Mouse (Mus musculus): Measurements from ENCODE around the gene Sox4.

The Sox4 gene

DNA sequence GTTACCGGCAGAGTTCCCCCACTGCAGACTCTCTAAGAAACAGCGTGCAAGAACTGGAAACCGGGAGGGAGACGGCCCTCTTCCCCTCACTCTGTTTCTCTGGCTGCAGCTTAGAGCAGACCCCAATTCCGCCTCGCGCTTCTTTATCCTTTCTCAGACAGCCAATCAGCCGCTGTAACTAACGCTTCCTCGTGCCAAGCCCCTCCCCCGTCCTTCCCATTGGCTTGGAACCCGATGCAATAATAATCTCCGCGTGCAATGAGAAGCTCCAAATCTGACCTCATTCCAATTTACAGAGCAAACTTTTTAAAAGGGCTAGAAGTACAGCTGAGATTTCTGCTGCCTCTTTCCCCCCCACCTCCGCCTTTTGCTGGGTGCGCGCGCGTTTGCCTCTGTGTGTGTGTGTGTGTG is at the start of gene Sox4:
Gene Sox4, minus strand, starts transcription at position 133 of the 411 bp plus-strand sequence.
- peak; percentile 89 to 94 for DNase-seq (ENCODE audit: low spot score in 2 of 2)

DNA sequence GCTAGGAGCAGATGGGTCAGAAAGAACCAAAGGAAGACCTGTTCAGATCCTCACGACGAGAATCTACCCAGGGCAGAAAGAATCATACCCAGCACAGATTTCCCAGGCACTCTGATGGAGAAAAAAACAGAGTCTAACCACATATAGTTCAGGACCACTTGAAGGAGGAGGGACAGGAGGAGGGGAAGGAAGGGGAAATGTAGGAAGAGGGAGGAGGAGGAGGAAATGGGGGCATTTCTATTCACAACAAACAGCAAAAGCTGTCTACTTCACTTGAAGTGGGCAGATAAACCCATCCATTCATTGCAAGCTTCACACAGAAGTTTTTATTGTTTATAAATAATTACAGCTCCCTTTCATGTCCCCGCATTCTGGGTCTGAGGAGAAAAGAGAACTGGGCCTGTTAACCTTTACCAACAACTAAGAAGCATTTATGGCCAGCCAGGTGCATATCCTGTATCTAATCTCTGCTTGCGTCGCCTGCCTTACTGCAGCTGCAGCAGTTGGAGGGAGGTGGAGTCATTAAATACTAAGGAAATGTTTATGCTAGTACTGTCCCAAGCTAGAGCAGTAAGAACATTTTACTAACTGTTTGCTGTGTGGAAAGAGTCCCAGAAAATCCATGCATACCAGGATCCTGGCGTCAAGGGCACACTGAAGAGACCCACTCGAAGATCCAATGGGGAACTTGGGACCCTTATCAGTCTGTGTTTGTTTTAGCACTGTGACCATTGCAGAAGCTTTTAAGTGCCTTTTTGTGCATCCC is 38.6 kb upstream of the Sox4 start:
- no peak for DNase-seq (ENCODE audit: low spot score in 2 of 2)

DNA sequence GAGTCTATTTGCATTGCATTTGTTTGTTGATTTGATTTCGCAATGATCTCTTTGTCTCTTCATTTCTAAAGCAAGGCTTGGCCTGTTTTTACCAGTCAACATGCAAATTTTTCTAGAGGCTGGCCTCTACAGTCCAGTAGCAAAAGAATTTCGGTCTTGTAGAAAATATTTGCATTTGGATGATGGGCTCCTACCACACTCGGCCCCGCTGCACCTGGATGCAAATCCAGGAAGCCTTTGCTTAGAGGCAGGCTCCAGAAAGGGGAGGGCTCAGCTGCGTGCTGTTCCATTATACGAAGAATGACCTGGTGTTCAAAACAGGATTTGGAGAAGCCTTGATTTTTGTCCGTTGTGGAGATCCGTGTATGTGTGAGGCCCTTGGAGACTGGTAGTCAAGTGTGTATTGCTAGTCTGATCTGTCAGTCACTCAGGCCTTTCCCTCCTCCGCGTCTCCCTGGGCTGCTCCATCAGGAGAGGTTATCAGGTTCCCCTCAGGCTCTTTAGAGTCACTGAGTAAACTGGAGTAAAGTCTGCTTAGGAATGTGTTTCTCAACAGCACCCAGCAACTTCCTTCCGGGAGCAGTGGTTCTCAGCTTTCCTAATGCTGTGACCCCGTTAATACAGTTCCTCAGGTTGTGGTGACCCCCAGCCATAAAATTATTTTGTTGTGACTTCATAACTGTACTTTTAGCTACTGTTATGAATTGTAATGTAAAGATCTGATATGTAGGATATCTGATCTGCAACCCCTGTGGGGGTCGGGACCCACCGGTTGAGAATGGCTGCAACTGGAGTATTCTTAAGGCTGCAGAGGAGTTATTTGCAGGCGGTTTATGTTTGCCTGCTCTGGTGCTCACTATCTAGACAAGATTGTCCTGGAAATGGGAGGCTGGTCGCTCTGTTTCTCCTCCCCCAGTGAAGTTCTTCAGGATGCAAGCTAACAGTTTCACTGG is 35.5 kb upstream of the Sox4 start:
- no peak for DNase-seq (ENCODE audit: low spot score in 2 of 2)

DNA sequence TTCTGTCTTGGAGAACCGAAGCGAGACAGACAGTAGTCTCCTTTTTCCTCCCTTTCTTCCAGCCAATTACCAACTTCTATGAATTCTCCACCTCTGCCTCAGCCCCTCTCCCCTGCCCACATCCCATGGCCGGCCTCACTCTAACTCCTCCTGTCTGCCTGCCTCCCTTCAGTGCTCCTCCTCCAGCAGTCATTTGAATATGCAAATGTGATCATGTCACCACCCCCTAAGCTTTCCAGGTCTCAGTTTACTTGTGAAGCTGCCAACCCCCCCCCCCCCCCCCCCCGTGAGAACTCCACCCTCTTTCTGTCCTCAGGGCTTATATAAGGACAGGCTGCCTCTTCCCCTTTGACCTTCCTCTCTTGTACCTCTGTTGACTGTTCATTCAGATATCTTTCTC is 27.2 kb upstream of the Sox4 start:
- no peak for DNase-seq (ENCODE audit: low spot score in 2 of 2)

DNA sequence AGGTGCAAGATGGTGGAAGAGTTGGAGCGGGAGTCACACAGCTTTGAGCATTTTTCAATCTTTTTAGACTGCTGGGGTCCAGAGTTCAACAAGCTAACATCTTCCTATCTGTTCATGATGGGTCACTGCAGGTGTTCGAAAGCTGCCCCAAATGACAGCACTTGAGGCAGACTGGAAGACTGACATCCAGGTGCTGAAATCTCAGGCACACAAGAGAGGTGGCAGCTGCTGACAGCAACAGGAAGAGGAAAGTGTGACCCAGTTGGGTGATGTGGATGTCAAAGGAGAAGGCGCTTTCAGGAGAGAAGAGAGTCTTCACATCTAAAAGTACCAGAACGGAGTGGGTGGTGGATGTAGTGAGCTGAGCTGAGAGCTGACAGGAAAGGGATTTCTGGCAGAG is 21.5 kb upstream of the Sox4 start:
- DNase-seq (ENCODE audit: low spot score in 2 of 2), result no peak

DNA sequence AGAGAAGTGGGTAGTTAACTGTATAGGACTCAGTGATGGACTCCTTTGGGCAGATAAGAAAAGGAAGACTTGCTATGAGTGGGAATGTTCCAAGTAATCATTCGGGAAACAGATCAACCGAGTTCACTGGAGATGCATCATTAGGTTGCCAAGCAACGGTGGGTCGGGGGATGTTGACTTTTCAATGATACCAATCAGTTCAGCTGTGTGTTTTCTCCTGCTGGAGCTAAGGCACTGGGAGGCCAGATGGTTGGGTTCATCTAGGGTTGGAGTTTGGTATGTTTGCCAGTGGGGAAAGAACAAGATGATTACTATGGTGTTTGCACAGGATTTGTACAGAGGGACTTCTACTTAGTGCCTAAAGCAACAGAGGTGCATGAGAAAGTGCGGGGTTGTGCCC is 21.1 kb upstream of the Sox4 start:
- DNase-seq (ENCODE audit: low spot score in 2 of 2), result no peak

DNA sequence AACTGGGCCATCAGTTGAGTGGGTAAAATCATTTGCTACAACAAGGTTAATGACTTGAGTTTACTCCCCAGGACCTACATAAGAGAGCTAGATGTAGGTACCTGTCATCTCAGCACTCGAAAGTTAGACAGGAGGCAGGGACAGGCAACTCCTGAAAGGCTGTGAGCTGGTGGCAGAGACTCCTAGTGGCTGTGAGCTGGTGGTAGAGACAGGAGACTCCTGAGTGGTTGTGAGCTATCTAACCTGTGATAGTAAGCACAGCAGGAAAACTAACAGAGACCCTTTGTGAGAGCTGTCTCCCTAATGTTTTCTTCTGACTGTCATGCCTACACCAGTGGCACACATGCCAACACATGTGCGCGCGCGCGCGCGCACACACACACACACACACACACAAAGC is 7.4 kb upstream of the Sox4 start:
- DNase-seq (ENCODE audit: low spot score in 2 of 2), result no peak

DNA sequence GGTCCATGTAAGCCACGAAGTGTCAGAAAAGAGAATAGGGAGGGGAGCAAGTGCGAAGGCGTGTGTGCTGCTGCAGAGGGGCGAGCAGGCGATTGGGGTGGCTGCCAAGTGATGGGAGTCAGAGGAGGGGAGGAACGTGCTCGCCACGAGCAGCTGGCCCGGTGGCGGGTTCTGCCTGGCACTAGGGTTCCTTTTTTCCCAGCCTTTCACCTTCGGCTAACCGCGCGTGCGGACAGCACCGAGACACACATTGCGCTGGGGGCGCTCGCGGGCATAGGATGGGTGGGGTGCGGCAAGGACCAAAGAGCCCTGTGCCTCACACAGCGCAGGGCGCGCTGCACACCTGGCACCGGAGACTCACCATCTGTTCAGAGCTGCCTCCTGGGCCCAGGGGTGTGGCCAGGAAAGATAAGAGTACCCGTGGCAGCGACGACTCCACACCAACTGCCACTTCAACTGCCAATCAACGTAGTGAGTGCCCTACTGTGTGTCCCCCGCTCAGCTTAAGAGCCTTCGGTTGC is 6.0 kb upstream of the Sox4 start:
- DNase-seq (ENCODE audit: low spot score in 2 of 2), result peak in 1 of 2 experiments; percentile 78

DNA sequence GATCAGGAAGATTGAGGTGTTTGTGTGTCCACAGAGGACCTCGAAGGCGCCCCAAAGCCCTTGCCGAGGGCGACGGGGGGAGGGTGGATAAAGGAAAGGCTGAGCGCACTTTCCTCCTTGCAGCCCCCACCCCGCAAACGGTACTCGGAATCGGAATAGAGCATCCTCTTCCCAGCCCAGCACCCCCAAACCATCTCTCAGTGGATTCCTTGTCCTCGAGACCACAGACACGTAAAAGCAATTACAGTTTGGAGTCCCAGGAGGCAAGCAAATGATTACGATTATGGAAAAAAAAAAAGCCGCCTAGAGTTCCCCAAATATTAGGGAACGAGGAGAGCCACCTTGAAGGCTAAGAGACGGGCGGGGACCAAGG is 5.5 kb upstream of the Sox4 start:
- DNase-seq (ENCODE audit: low spot score in 2 of 2), result no peak

DNA sequence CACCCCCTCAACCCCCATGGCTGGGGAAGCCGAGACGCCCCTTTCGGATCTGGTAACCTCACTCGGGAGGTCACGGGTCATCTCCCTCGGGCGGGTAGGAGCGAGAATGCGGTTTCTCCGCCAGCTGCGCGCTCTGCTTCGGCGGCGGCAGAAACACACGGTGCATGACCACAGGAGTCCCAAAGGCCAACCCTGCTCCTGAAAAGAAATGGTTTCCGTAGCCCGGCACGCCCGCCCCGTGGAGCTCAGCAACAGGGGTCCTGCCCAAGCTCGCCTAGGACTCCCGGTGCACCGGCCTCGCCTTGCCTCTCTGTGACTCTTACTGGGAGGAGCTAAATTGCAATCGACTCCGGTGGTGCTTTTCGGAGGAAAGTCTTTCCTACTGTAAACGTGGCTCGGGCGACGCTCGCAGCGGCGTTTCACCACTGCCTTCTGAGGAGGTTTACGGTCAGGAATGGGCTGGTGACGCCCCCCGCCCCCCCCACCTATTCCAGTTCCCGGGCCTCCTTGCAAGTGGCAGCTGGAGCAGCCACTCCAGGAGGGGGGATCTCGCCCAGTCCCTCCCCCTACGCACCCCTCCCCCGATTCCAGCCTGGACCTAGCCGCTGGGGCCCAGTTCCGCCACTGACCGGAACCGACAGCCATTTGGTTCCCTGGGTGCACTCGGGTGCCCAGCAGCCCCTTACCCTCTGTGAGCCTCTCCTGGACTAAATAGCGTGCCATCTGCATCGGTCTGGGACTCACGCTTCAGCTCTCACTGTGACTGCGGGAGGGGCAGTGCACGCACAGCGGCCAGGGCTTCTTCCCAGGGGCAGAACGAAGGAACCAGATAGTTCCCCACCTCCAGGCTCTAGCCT is 4.9 kb upstream of the Sox4 start:
- DNase-seq (ENCODE audit: low spot score in 2 of 2), result peak in 1 of 2 experiments; percentile 59

DNA sequence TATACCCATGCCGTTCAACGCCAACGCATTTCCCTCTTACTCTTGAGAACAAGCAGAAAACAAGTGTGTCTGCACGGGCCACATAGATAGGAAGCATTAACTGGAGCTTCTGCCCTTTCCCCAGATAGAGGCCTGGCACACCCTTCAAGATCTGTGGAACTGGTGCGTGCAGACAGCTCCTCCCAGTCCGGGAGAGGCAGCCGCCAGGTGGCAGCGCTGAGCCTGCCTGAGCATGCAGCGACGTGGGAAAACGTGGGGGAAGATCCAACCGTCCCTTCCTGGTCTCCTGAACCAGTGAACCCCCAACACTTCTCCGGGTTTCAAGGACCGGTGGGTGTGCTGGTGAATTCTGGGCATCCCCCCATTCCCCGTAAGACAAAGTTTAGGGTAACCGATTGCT is 4.3 kb upstream of the Sox4 start:
- peak in 1 of 2 experiments; percentile 96 for DNase-seq (ENCODE audit: low spot score in 2 of 2)

DNA sequence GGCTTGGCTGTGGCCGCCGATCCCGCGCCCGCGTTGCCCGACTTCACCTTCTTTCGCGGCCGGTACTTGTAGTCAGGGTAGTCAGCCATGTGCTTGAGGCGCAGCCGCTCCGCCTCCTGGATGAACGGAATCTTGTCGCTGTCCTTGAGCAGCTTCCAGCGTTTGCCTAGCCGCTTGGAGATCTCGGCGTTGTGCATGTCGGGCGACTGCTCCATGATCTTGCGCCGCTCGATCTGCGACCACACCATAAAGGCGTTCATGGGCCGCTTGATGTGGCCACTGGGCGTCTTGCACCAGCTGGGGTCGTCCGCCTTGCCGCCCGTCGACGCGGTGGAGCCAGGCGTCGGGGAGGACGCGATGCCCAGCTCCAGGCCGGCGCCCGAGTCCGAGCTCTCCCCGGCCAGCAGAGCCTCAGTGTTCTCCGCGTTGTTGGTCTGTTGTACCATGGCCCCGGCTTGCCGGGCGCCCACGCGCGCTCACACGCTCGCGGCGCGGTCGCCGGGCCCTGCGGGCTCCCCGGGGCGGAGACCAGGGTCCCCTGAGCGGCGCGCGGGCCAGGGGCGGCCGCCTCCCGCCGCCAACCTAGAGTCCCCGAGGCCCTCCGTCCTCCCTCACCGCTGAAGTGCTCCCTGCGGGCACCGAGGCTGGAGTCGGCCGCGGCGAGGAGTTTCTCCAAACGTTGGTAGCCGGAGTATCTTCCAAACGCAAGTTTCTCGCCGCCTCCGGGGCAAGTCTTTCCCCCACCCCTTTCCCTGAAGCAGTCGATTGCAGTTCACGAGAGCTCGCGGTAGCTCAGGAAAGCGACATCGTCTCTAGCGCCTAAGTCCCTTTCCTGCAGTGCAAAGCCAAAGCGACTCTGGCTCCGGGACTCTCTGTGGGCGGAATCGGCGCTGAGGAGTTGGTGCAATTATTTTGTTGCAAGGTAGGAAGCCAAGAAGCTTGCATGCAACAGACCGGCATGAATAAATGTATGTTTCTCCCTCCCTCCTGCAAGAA is 639 bp downstream of the Sox4 start:
- DNase-seq (ENCODE audit: low spot score in 2 of 2), result peak in 1 of 2 experiments; percentile 62

DNA sequence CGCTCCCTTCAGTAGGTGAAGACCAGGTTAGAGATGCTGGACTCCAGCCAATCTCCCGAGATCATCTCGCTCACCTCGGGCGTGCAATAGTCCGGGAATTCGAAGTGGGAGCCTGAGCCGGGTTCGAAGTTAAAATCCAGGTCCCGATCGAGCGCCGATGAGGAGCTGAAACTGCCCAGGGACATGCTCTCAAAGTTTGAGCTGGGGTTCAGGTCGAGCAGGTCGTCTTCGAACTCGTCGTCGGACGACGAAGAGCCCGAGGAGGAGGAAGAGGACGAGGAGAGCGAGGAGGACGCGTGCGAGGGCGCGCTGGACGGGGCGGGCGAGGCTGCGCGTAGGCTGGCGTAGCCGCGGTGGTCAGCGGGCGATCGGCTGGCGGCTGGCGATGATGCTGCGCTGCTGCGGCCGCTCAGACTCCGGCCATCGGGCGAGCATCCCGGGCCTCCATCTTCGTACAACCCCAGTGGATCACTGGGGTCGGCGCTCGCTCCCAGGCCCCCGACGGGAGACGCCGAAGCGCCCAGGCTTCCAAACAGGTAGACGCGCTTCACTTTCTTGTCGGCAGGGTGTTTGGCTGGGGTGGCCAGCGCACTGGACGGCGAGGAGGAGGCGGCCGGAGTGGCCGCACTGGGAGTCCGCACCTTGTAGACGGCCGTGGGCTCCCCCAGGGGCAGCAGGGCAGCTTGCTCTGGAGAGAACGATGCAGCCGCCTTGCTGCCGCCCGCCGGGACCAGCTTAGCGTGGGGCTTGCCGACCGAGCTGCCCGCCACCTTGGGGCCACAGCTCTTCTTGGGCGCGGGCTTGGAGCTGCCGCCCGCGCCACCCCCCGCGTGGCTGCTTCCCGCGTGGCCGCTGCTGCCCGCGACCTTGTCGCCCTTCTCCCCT is 1.6 kb downstream of the Sox4 start:
- no peak for DNase-seq (ENCODE audit: low spot score in 2 of 2)

DNA sequence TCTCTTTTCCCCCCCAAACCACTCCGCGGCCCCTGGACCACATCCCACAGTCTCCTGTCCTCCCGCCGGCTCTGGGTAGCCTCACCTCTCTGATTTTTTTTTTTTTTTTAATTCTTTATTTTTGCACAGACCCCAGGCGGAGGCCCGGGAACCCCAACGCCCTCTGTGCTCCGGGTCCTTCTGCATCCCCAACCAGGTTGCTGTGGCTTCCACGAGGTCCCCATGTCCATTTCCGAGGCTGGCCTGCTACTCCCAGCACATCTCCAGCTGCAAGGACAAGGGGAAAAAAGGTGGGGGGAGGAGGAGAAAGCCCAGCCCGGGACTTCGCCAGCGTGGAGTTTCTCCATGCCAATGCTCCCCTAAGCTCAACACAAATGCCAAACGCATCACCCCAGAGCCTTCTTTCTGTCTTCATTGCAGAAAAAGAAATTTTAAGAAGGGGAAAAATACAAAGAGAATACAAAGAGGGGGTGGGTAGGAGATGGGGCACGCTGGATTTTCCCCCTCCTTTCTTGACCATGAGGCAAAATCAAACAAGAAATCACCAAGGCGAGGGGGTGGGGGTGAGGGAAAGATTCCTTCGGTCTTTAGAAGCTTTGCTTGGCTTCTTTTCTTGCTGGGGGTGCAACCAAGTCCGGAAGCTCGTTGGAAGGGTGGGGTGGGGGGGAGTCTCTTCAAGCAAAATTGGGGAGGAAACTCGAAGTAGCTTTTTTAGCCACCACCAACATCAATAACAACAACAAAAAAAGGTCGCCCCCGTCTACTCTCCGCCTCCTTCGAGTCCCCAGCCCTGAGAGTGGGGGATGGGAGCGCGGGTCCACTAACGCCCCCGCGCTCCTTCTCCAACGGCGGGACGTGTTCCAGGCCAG is 2.7 kb downstream of the Sox4 start:
- peak in 1 of 2 experiments; percentile 42 for DNase-seq (ENCODE audit: low spot score in 2 of 2)

DNA sequence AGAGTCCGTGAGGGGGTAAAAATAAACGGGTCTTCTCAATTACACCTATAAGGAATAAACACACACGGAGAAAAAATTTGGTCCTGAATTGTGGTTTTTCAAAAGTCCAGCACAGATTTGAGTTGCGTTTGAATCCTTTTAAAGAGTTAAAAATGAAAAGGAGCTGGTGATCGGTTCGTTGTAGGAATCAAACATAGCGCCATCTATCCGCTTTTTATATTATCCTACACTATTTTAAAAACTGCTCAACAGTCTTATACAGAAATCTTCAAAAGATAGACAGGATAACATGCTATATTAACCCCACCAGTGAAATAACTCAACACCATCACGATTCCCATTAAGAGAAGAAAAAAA is 3.3 kb downstream of the Sox4 start:
- DNase-seq (ENCODE audit: low spot score in 2 of 2), result no peak

DNA sequence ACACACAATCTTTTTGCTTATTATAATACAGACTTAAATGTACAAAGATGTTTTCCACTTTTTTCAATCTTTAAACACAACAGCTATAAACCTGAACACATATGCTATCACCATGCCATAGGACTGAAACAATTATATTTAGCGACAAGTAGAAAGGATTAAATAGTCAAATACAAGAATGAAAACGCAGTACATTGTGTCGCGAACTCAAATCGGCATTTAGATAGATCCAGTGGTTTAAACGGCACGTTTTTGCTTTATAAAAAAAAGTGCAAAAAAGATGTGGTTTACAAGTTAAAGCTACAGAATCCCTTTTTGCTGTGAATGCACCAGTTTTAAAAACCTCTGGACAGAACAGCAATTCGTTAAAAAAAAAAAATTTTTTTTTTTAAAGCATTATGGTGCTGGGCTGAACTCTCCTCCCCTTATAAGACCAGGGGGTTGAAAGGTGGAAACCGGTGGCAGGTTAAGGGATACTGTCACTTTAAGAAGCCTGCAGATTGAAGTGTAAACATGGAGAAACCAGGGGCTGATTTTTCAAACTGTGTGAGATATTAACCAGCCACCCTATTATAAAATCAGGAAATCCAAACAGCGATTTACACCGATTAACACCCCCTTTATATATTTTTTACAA is 4.1 kb downstream of the Sox4 start:
- DNase-seq (ENCODE audit: low spot score in 2 of 2), result no peak

DNA sequence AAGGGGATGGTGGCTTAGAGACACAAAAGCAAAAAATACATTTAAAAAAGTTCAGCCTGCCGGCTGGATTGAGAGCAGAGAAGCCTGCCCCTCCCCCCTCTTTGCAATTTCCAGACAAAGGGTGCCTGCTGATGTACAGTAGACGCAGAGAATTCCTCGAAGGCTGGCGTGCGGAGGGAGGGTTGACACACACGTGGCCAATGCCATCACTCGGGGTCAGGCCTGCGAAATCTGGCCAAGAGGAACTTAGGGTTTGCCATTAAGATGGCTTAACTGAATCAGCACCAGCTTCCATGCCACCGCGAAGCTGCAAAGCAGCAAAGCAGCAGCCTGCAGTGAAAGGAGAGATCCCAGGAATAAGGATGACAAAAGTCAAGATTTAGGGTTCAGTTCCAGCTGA is 5.0 kb downstream of the Sox4 start:
- no peak for DNase-seq (ENCODE audit: low spot score in 2 of 2)
